Mouse (Mus musculus) G1E (cell line): ENCODE measurements around the gene Diras1. TPM values are rescaled to one million over a fixed set of nuclear protein-coding genes. Genes with fewer than 3 reads are reported as not detected.

Experiments used
- ATAC-seq: 2 replicates; pipeline ENCODE4 v1.8.0; 2016; ENCODE audit warnings: mild to moderate bottlenecking; ENCODE audit not compliant: insufficient number of reproducible peaks, poor library complexity, low FRiP score, severe bottlenecking; ENCODE audit errors: extremely low read depth
- DNase-seq: peaks from one replicate; pipeline ENCODE4 v3.0.0; 2012; ENCODE audit warnings: low spot score
- H3K27me3 ChIP-seq: 2 replicates; pipeline ENCODE4 v1.6.1; 2012; ENCODE audit warnings: mild to moderate bottlenecking, low read length, inconsistent platforms; ENCODE audit not compliant: insufficient read depth
- H3K36me3 ChIP-seq: replicated peaks from 2 replicates; pipeline ENCODE3; 2012; ENCODE audit warnings: mild to moderate bottlenecking, inconsistent platforms
- H3K4me1 ChIP-seq: 2 replicates; pipeline ENCODE4 v1.6.1; 2012; ENCODE audit warnings: low read depth, low read length, inconsistent platforms, mixed read lengths; ENCODE audit not compliant: insufficient read depth
- H3K4me3 ChIP-seq: 2 replicates; pipeline ENCODE4 v1.5.1; 2012; ENCODE audit warnings: low read depth, mild to moderate bottlenecking, inconsistent platforms, low read length, moderate library complexity, mixed read lengths
- H3K9me3 ChIP-seq: replicated peaks from 2 replicates; pipeline ENCODE4 v1.6.1; 2012; ENCODE audit warnings: inconsistent platforms
- CTCF ChIP-seq: IDR thresholded peaks from 2 replicates; pipeline ENCODE4 v1.5.1; 2012; ENCODE audit warnings: low read depth, low read length, inconsistent platforms, mixed read lengths
- GATA1 ChIP-seq: IDR thresholded peaks from 2 replicates; pipeline ENCODE4 v1.6.1; 2012; ENCODE audit warnings: borderline replicate concordance, low read length, inconsistent platforms, mixed read lengths
- GATA2 ChIP-seq: IDR thresholded peaks from 2 replicates; pipeline ENCODE4 v1.6.1; 2012; ENCODE audit warnings: low read depth, low read length, inconsistent platforms, borderline replicate concordance
- POLR2AphosphoS5 ChIP-seq: IDR thresholded peaks from 2 replicates; pipeline ENCODE4 v1.6.1; 2012; ENCODE audit warnings: low read depth, low read length, inconsistent platforms; ENCODE audit not compliant: insufficient replicate concordance
- TAL1 ChIP-seq: conservative IDR thresholded peaks from 2 replicates; pipeline ENCODE4 v1.6.1; 2012; ENCODE audit warnings: low read depth, low read length, inconsistent platforms, mixed read lengths
- polyA plus RNA-seq: library from polyadenylated mRNA; stranded (reverse); fragments of >175 nt; gene quantifications from 2 replicates; pipeline ENCODE4 v1.2.3, GENCODE M21; 2012
- total RNA-seq, 2 experiments: library from RNA; stranded (forward) in 1 of 2; stranded (reverse) in 1 of 2; fragments of 200-1000 nt in 1 of 2; fragments of >200 nt in 1 of 2; fragmentation: Nextera tagmentation in 1 of 2; gene quantifications; 2 replicates each; pipeline ENCODE4 v1.2.3; 2014 to 2017

Diras1 gene
- total and polyA plus RNA-seq, 3 experiments = 0.02 to 0.44 TPM; not detected in 1

DNA sequence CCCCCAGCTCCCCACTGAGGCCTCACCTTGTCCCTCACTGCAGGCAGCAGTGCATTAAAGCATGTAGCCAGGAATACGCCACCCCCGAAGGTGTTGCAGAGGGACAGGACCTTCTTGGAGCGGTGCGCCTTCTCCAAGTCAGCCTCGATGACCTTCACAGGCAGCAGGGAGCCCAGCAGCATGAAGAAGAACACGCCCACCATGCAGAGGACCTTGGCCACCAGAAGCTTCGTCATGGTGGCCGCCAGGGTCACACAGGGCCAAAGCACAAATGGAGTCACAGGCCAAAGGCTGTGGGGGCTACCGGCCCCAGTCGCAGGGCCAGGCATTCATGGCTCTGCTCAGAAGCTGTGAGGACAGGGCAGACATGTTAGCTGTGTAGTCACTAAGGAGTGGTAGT, 8.1 kb upstream of the Diras1 start:
- H3K4me1 ChIP-seq = peaks cover 22% of the 10 kb centered on the region
- ATAC-seq = no peak

DNA sequence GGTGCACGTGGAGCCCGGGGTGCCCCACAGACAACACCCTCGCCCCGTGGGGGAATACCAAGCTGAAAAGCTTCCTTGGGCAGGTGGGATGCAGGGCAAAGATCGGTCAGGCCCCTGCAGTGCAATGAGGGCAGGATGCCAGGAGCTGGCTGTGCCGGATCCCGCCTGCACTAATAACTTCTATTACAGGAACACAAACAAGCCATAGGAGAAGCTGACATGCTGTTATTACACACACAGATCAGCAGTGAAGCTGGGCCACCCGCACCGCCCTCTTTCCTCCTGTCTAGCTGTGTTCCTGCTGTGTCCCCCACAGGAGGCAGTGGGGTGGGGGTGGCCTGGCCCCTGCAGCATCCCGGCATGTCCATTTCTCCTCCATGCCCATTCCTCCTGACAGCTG, 3.6 kb upstream of the Diras1 start:
- Histone ChIP-seq H3K9me3 (no peaks in the 10 kb centered on the region), H3K27me3 (peaks cover 33% of the 10 kb centered on the region), H3K4me3 (no peak overlapping the region), H3K36me3 (peaks cover 43% of the 10 kb centered on the region), H3K4me1 (peaks cover 18% of the 10 kb centered on the region)
- ATAC-seq (no peak), DNase-seq (no peak)
- TF ChIP-seq POLR2AphosphoS5 (no peak), CTCF (no peak), TAL1 (no peak), GATA1 (no peak), GATA2 (no peak)

More for the DNA sequence above, 8.1 kb upstream of the Diras1 start:
- peaks cover 54% of the 10 kb centered on the region for H3K36me3 ChIP-seq
- no peaks in the 10 kb centered on the region; the same call in 1 of the 2 replicates for H3K27me3 ChIP-seq
- TF ChIP-seq CTCF = no peak
- no peak for TF ChIP-seq GATA2
- no peak for TF ChIP-seq POLR2AphosphoS5
- no peak for TF ChIP-seq TAL1
- no peak for TF ChIP-seq GATA1
- DNase-seq = no peak
- no peaks in the 10 kb centered on the region for H3K9me3 ChIP-seq
- H3K4me3 ChIP-seq = no peak overlapping the region

DNA sequence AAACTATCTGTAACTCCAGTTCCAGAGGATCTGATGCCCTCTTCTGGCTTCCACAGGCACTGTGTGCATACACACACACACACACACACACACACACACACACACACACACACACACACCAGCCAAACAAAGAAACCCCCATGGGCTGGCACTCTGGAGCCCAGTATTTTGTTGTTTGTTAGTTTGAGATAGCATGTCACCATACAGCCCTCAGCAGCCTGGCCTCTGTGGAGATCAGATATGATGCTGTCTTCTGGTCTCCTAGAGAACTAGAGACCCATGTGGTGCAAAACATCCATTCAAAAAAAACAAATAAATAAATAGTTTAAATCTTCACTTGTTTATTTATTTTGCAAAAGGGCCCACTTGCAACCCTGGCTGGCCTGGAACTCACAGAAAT, 2.8 kb upstream of the Diras1 start:
- ATAC-seq (no peak), DNase-seq (no peak)
- Histone ChIP-seq H3K9me3 (no peaks in the 10 kb centered on the region), H3K4me1 (peaks cover 18% of the 10 kb centered on the region), H3K4me3 (no peak overlapping the region), H3K36me3 (peaks cover 34% of the 10 kb centered on the region), H3K27me3 (peaks cover 38% of the 10 kb centered on the region)
- no peak for TF ChIP-seq GATA2
- TF ChIP-seq CTCF = no peak
- TF ChIP-seq TAL1 = no peak
- TF ChIP-seq GATA1 = no peak
- TF ChIP-seq POLR2AphosphoS5 = no peak

DNA sequence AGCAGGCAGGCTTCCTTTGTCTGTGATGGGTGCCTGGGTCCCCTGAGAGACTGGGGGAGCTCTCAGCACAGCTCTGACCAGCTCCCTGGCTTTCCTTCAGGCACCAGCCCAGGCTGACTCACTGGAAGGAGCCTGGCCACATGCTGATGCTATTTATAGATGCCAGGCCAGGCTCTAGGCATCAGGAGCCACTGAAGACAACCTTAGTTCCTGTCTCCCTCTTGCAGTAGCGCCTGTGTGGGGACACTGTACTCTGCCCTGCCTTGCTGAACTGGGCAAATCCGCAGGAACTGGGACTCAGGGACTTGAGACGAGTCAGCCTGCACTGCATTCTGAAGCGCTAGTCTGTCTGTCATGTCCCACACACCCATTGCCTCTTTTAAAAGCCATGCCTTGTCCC, 1.9 kb upstream of the Diras1 start:
- peaks cover 26% of the 10 kb centered on the region for H3K36me3 ChIP-seq

DNA sequence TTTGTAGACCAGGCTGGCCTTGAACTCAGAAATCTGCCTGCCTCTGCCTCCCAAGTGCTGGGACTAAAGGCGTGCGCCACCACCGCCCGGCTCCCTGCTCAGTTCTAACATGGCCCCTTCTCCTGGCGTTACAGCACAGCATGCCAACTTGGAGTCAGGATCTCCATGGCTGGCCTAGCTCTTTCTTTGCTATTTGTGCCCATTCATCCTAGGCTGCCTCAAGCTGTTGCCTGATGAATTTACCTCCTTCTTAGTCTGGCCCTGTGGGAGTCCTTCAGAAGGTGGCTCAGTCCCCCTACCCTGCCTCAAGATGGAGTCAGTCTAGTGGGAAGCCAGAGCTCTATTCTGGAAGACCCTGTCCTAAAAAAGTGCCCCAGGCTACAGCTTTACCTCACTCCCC, 1.4 kb upstream of the Diras1 start:
- peaks cover 21% of the 10 kb centered on the region for H3K36me3 ChIP-seq
- no peaks in the 10 kb centered on the region for H3K9me3 ChIP-seq
- ATAC-seq = no peak
- DNase-seq = no peak
- TF ChIP-seq GATA2 (no peak), POLR2AphosphoS5 (no peak), TAL1 (no peak), CTCF (no peak), GATA1 (no peak)
- peaks cover 13% of the 10 kb centered on the region for H3K4me1 ChIP-seq
- H3K4me3 ChIP-seq = no peak overlapping the region
- H3K27me3 ChIP-seq = peaks cover 45% of the 10 kb centered on the region

More for the DNA sequence above, 1.9 kb upstream of the Diras1 start:
- Histone ChIP-seq H3K4me3 (no peak overlapping the region), H3K4me1 (peaks cover 14% of the 10 kb centered on the region), H3K27me3 (peaks cover 41% of the 10 kb centered on the region), H3K9me3 (no peaks in the 10 kb centered on the region)
- DNase-seq = no peak
- ATAC-seq = no peak
- TF ChIP-seq GATA2 = no peak
- no peak for TF ChIP-seq CTCF
- no peak for TF ChIP-seq TAL1
- no peak for TF ChIP-seq POLR2AphosphoS5
- TF ChIP-seq GATA1 = no peak

DNA sequence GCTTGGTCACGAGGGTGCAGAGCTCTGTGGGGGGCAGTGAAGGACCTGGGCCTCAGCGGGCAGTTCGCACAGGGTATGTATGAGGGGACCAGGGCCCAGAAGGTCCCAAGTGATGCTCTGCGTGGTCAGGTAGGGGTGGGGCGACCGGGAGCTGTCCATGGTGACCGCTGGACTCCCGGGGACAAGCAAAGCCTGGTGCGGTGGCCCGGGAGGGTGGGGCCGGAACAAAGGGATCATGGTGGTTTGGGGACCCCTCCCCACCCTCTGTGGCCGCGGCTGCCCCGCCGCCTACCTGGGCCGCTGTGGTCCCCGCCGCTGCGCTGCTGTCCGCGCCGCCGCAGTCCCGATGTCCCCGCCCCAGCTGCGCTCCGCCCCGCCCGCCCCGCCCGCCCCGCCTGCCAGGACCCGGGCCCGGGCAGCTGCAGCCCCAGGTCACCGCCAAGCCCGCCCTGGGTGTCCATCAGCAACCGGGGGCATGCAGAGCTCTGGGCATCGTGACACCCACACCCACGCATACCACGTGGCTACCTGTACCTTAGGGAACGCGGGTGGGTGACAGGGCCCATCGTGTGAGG, 328 bp downstream of the Diras1 start:
- peaks cover 4% of the 10 kb centered on the region for H3K36me3 ChIP-seq
- ATAC-seq (no peak), DNase-seq (no peak)
- H3K4me1 ChIP-seq = peaks cover 13% of the 10 kb centered on the region
- peaks cover 54% of the 10 kb centered on the region for H3K27me3 ChIP-seq
- TF ChIP-seq POLR2AphosphoS5 = no peak
- TF ChIP-seq GATA2 = no peak
- TF ChIP-seq TAL1 = no peak
- TF ChIP-seq GATA1 = no peak
- no peak for TF ChIP-seq CTCF
- H3K9me3 ChIP-seq = no peaks in the 10 kb centered on the region
- peak overlapping the region; percentile 44; the same call in 1 of the 2 replicates for H3K4me3 ChIP-seq
